Mouse (Mus musculus) thymus, adult 2 months (tissue): ENCODE data around the gene Spns2.

ENCODE experiments used
- CTCF ChIP-seq: fragments of 200-500 bp; IDR thresholded peaks from 2 replicates; pipeline ENCODE4 v1.5.1; 2012; ENCODE audit warnings: mild to moderate bottlenecking, control low read depth, low read length, moderate library complexity, borderline replicate concordance; ENCODE audit not compliant: control insufficient read depth, poor library complexity, insufficient read depth; ENCODE audit errors: extremely low read depth
- POLR2A ChIP-seq: fragments of 200-500 bp; IDR thresholded peaks from 2 replicates; pipeline ENCODE4 v1.6.1; 2012; ENCODE audit warnings: mild to moderate bottlenecking, low read length, control low read depth, moderate library complexity; ENCODE audit not compliant: control insufficient read depth, poor library complexity, insufficient read depth; ENCODE audit errors: extremely low read depth

DNA sequence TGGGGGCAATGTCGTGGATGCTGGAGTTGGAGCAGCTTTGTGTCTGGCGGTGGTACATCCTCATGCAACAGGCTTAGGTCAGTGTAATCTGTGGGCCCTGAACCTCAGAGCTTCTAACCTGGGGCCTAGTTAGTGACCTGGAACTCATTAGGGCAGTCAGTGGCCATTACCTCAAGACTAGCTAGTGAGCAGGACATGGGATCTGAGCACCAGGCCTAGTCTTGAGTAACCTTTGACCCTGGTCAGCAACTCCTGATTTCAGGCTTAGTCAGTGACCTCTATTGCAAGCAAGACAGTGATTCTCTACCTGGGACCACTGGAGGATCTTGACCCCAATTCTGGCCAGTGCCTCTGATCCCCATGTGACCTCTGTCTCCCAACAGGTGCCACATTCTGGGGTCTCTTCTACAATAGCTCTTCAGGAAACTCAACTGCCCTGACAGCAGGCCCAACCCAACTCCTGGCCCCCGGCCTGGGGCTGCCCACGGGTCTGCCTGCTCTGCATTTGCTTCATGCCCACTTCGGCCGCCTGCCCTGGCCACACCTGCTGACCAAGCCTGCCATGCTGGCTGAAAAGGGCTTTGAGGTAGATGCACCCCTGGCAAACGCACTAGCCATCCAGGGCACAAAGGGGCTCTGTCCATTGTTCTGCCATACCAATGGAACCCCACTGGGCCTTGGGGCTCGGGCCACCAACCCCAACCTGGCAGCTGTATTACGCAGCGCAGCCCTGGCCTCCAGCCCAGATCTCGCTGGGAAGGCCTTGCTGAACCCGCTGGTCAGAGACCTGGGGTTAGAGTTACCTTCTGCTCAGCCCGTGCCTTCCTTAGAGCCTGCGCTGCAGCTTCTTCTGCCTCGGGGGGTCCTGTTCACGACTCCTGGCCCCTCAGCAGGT, 52.7 kb downstream of the Spns2 start:
- TF ChIP-seq CTCF: no peak
- TF ChIP-seq POLR2A: no peak
